Mouse (Mus musculus): Measurements from ENCODE around the gene Ormdl2.

Ormdl2 gene

DNA sequence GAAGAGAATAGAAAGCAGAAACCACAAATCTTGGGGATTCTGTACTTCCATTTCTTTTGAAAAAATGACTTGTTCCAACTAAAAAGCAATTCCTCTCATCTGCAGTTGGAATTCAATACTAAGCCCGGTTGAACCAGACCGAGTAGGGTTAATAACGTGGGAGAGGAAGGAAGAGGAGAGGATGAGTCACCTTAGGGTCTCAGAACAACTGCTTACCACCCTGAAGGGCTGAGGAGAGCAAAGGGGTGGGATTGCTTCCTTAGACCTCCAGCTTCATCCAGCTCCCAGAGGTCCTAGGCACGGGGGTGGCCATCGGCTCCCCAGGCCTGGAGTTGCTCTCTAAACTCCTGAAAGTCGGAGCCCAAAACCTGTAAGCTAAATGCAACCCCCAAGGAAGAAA is 18.1 kb downstream of the Ormdl2 start:
- DNase-seq = no peak

GRCm38 (mm10) chr10:128802956-128803355 is 18.5 kb downstream of the Ormdl2 start:
- no peak for DNase-seq

DNA sequence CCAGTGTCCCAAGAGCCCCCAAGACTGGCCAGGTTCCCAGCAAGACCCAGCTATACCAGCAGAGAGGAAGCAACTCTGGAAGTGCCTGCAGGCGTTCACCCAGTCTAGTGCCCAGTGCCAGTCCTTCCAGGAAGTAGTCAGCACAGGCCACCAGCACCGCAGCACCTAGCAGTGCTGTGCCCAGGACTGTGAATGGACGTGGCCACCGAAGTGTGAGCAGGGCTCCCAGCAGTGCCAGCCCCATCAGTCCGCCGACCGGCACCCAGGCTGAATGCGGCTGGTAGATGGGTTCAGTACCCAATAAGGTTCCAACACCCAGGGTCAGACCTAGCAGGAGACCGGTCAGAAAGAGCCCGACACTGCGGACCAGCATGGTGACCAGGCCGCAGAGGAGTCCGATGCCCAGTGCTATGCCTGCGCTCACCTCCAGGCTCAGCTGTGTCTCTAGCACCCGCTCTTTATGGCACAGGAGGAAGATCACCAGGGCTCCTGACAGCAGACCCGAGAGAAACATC is 19.4 kb downstream of the Ormdl2 start:
- no peak for DNase-seq

GRCm38 (mm10) chr10:128798676-128799075 is 22.8 kb downstream of the Ormdl2 start:
- DNase-seq = no peak

GRCm38 (mm10) chr10:128795581-128795980 is 25.9 kb downstream of the Ormdl2 start:
- DNase-seq = peak in 1 of 2 experiments; percentile 13

GRCm38 (mm10) chr10:128794391-128794790 is 27.1 kb downstream of the Ormdl2 start:
- no peak for DNase-seq

GRCm38 (mm10) chr10:128793258-128793657 is 28.2 kb downstream of the Ormdl2 start:
- DNase-seq = no peak

- DNase-seq = no peak
Observed at GRCm38 (mm10) chr10:128792041-128792440, 29.4 kb downstream of the Ormdl2 start.

DNA sequence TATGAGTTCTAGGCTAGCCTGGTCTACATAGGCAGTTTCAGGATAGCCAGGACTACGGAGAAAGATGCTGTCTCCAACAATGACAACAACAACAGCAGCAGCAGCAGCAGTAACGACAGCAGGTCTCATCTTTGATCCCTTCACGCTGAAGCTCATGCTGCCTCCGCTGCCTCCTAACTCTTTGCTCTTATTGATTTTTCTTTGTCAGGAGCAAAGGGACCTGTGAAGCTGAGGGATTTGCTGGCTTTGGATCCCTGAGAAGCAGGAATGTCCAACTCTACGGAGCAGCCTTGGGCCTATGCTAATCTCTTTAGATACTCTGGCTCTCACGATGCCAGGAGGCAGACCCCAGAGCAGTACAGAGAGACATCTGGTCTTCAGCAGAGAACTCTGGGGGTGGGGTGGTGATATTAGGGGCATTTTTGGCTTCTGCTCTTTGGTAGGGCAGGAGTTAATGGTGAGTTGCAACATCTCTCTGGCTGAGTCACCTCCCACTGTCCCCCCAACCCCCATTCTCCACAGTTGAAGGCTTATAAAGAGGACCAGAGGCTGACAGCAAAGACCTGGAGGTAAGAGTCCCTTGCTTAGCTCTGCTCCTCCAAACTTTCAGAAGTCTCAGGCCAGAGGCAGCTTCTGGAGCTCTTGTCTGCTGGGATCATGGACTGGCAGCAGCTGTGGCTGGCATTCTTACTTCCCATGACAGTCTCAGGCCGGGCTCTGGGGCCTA is 30.9 kb downstream of the Ormdl2 start, which contains the start of gene Mmp19:
Mmp19 (plus strand) TSS at position 513 of the 727 bp plus-strand sequence.
- DNase-seq = no peak

DNA sequence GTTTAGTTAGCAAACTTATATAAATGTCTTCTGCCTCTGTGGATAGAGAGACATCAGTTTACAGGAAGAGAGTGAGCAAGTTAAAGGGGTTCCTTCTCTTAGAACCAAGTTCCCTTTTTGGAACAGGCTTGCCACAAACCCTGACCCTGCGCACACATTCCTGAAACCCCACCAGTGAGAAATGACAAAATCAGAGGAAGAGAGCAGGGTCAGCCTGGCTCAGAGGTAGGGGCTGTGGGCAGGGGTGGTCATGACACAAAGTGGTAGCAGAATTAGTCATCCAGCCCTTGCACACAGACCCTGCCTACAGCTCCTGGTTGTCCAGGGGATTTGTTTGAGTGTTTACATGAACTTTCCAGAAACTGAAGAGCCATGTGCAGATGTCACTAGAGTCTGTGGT is 41.2 kb downstream of the Ormdl2 start:
- no peak for DNase-seq

GRCm38 (mm10) chr10:128779011-128779795 is 42.2 kb downstream of the Ormdl2 start:
- DNase-seq = no peak

GRCm38 (mm10) chr10:128778441-128778840 is 43.0 kb downstream of the Ormdl2 start:
- no peak for DNase-seq

GRCm38 (mm10) chr10:128773685-128774084 is 47.8 kb downstream of the Ormdl2 start:
- DNase-seq = no peak

DNA sequence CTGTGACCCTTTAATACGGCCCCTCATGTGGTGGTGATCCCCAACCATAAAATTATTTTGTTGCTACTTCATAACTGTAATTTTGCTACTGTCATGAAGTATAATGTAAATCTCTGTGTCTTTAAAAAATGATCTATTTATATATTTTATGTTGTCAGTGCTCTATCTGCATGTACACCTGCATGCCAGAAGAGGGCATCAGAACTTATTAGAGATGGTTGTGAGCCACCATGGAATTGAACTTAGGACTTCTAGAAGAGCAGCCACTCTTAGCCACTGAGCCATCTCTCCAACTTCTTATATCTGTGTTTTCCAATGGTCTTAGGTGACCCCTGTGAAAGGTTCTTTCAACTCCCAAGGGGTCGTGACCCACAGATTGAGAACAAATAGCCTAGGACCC is 48.5 kb downstream of the Ormdl2 start:
- DNase-seq = no peak

Data from cerebellum, adult 18-20 months (tissue).